Mouse (Mus musculus): Measurements from ENCODE around the gene Tmtc2. TPM values are rescaled to one million over a fixed set of nuclear protein-coding genes. Genes with fewer than 3 reads are reported as not detected.

Tmtc2 gene
- total and polyA plus RNA-seq, 3 experiments, result not detected

DNA sequence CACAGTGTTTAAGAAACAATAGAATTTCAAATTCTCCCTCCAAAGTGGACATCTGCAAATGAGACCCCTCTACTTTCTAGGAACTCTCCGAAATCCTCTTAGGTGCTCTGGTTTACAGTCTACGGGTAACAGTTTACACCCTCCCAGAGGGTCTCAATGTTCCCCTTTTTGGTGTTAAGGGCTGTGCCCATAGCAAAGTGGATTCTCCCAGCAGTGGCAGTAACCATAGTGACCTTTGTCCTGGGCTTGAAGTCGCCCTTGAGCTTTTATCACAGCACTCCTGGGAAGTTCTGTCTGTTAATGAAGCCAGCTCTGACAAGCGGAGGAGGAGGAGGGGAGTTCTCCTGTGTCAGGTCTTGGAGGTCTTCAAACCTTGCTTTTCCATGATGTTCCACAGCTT lies 384.5 kb downstream of the Tmtc2 start:
- H3K27me3 ChIP-seq (replicated peaks), result no peaks in the 10 kb centered on the region
- no peak overlapping the region for H3K4me2 ChIP-seq (ENCODE audit: insufficient read depth, low read depth, poor library complexity, severe bottlenecking)
- no peaks in the 10 kb centered on the region for H3K36me3 ChIP-seq (replicated peaks in 1 of 2; ENCODE audit: control insufficient read depth in 1 of 2, insufficient read depth in 1 of 2, low read length in 1 of 2)
- peaks cover 42% of the 10 kb centered on the region for H3K9me3 ChIP-seq (replicated peaks; ENCODE audit: low read length)
- no peaks in the 10 kb centered on the region for H3K4me1 ChIP-seq (ENCODE audit: control insufficient read depth in 1 of 2, insufficient read depth in 2 of 2)
- in situ Hi-C loops (cut with MboI; ENCODE audit: low pct_ligation_motif_present, low pct_unique_long_range_greater_than_20kb, low sequenced_read_pairs), result no loop called here
- TF ChIP-seq IRF4 (IDR thresholded peaks at IDR 0.05; ENCODE audit: low read depth, low read length) (no peak), USF2 (conservative IDR thresholded peaks at IDR 0.05; ENCODE audit: low read depth, low read length) (no peak), USF1 (IDR thresholded peaks at IDR 0.05; ENCODE audit: low read depth, low read length) (no peak), ELF1 (IDR thresholded peaks at IDR 0.05; ENCODE audit: low read depth, low read length) (no peak), MEF2A (IDR thresholded peaks at IDR 0.05; ENCODE audit: borderline replicate concordance, low read depth, low read length) (no peak), MAX (IDR thresholded peaks at IDR 0.05; ENCODE audit: low read length) (no peak)
- no peaks in the 10 kb centered on the region for H3K79me2 ChIP-seq (replicated peaks; ENCODE audit: control insufficient read depth, extremely low read depth, insufficient read depth, poor library complexity, severe bottlenecking)
- no peak for DNase-seq (ENCODE audit: extremely low read depth)
- H3K27ac ChIP-seq (ENCODE audit: insufficient read depth, low read depth), result no peak overlapping the region
- dilution Hi-C loops (cut with MboI; ENCODE audit: extremely low pct_ligation_motif_present, extremely low pct_unique_long_range_greater_than_20kb, low sequenced_read_pairs), result no loop called here
- H3K9ac ChIP-seq (ENCODE audit: insufficient read depth, low read depth), result no peak overlapping the region
- no peak overlapping the region for H3K4me3 ChIP-seq (replicated peaks in 1 of 3; ENCODE audit: low read depth in 2 of 3, low read length in 2 of 3, poor library complexity in 1 of 3)

DNA sequence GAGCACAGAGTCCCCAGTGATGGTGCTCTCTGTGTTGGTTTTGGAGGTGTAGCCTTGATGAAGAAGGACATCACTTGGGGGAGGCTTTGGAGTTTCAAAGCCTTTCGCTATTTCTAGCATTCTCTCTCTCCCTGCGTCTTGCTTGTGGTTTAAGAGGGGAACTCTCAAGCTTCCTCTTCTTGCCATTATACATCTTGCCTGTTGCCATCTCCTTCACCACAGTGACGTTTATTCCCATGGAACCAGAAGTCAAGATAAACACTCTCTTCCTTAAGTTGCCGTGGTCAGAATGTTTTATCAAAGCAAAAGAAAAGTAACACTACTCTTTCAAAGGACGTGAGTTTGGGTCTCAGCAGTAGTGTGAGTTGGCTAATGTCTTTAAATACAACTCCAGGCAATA lies 387.6 kb downstream of the Tmtc2 start:
- in situ Hi-C loops (cut with MboI; ENCODE audit: low pct_ligation_motif_present, low pct_unique_long_range_greater_than_20kb, low sequenced_read_pairs) (no loop called here), dilution Hi-C loops (cut with MboI; ENCODE audit: extremely low pct_ligation_motif_present, extremely low pct_unique_long_range_greater_than_20kb, low sequenced_read_pairs) (no loop called here)
- no peak overlapping the region for H3K27ac ChIP-seq (ENCODE audit: insufficient read depth, low read depth)
- no peak for DNase-seq (ENCODE audit: extremely low read depth)
- H3K4me1 ChIP-seq (ENCODE audit: control insufficient read depth in 1 of 2, insufficient read depth in 2 of 2), result no peaks in the 10 kb centered on the region
- H3K27me3 ChIP-seq (replicated peaks), result no peaks in the 10 kb centered on the region
- H3K4me2 ChIP-seq (ENCODE audit: insufficient read depth, low read depth, poor library complexity, severe bottlenecking), result no peak overlapping the region
- no peak overlapping the region for H3K4me3 ChIP-seq (replicated peaks in 1 of 3; ENCODE audit: low read depth in 2 of 3, low read length in 2 of 3, poor library complexity in 1 of 3)
- H3K36me3 ChIP-seq (replicated peaks in 1 of 2; ENCODE audit: control insufficient read depth in 1 of 2, insufficient read depth in 1 of 2, low read length in 1 of 2), result no peaks in the 10 kb centered on the region
- H3K79me2 ChIP-seq (replicated peaks; ENCODE audit: control insufficient read depth, extremely low read depth, insufficient read depth, poor library complexity, severe bottlenecking), result no peaks in the 10 kb centered on the region
- H3K9me3 ChIP-seq (replicated peaks; ENCODE audit: low read length), result peaks cover 39% of the 10 kb centered on the region
- H3K9ac ChIP-seq (ENCODE audit: insufficient read depth, low read depth), result no peak overlapping the region
- no peak for TF ChIP-seq NRF1 (IDR thresholded peaks at IDR 0.05; ENCODE audit: low read depth, low read length)

DNA sequence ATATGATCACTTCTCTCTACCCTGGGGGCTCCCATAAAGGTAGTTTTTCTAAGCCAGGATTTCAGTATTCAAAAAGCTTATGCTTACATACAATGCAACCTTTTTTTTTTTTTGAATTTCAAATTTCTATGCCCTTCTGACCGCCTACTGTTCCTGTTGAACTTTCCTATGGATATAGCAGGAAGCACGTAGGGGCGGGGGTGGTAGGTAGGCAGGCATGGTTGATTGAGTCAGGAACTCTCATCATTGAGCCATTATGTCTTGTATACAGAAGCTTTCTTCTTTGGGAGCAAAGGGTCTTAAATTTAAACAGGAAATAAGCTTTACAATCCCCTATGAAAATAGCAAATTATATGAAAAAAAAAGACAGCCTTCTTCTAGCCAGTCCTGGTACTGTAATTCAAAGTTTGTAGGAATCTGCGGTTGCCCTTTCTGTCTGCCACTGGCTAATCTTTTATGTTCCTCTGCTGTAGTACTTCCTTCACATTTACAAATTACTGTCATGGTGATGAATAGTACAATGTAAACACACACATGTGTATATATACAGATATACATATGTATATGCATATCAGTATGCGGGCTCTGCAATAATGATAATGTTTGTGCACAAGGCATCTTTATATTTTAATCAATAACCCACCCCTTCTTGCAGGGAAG lies 405.7 kb downstream of the Tmtc2 start:
- Histone ChIP-seq H3K27me3 (replicated peaks) (no peaks in the 10 kb centered on the region), H3K4me1 (ENCODE audit: control insufficient read depth in 1 of 2, insufficient read depth in 2 of 2) (no peaks in the 10 kb centered on the region), H3K79me2 (replicated peaks; ENCODE audit: control insufficient read depth, extremely low read depth, insufficient read depth, poor library complexity, severe bottlenecking) (no peaks in the 10 kb centered on the region), H3K9me3 (replicated peaks; ENCODE audit: low read length) (peaks cover 44% of the 10 kb centered on the region), H3K9ac (ENCODE audit: insufficient read depth, low read depth) (no peak overlapping the region), H3K4me3 (replicated peaks in 1 of 3; ENCODE audit: low read depth in 2 of 3, low read length in 2 of 3, poor library complexity in 1 of 3) (no peak overlapping the region), H3K27ac (ENCODE audit: insufficient read depth, low read depth) (no peak overlapping the region), H3K36me3 (replicated peaks in 1 of 2; ENCODE audit: control insufficient read depth in 1 of 2, insufficient read depth in 1 of 2, low read length in 1 of 2) (no peaks in the 10 kb centered on the region), H3K4me2 (ENCODE audit: insufficient read depth, low read depth, poor library complexity, severe bottlenecking) (no peak overlapping the region)
- in situ Hi-C loops (cut with MboI; ENCODE audit: low pct_ligation_motif_present, low pct_unique_long_range_greater_than_20kb, low sequenced_read_pairs) (no loop called here), dilution Hi-C loops (cut with MboI; ENCODE audit: extremely low pct_ligation_motif_present, extremely low pct_unique_long_range_greater_than_20kb, low sequenced_read_pairs) (no loop called here)
- DNase-seq (ENCODE audit: extremely low read depth), result no peak
- TF ChIP-seq ZNF384 (IDR thresholded peaks at IDR 0.05; ENCODE audit: low read depth, low read length) (no peak), ZKSCAN1 (IDR thresholded peaks at IDR 0.05; ENCODE audit: borderline replicate concordance, low read depth, low read length) (no peak), PAX5 (IDR thresholded peaks at IDR 0.05; ENCODE audit: low read length) (no peak), USF2 (conservative IDR thresholded peaks at IDR 0.05; ENCODE audit: low read depth, low read length) (no peak), ZMIZ1 (IDR thresholded peaks at IDR 0.05; ENCODE audit: low read depth, low read length) (no peak), NELFE (IDR thresholded peaks at IDR 0.05; ENCODE audit: low read depth, low read length) (no peak), MXI1 (IDR thresholded peaks at IDR 0.05; ENCODE audit: low read depth, low read length) (no peak), EP300 (IDR thresholded peaks at IDR 0.05; ENCODE audit: low read length) (no peak), TCF12 (IDR thresholded peaks at IDR 0.05; ENCODE audit: low read depth, low read length) (no peak), TBP (conservative IDR thresholded peaks at IDR 0.05; ENCODE audit: low read depth, low read length) (no peak), CHD2 (IDR thresholded peaks at IDR 0.05; ENCODE audit: low read length) (no peak), HCFC1 (IDR thresholded peaks at IDR 0.05; ENCODE audit: low read depth, low read length) (no peak), RCOR1 (conservative IDR thresholded peaks at IDR 0.05; ENCODE audit: low read depth, low read length) (no peak), SMC3 (IDR thresholded peaks at IDR 0.05; ENCODE audit: low read depth, low read length) (no peak), MAZ (IDR thresholded peaks at IDR 0.05; ENCODE audit: low read depth, low read length) (no peak), POLR2AphosphoS2 (IDR thresholded peaks at IDR 0.05; ENCODE audit: low read depth, low read length) (no peak)

Data from CH12.LX (cell line).